Mouse (Mus musculus): ENCODE measurements around the gene Ncdn. TPM values are rescaled to one million over a fixed set of nuclear protein-coding genes. Genes with fewer than 3 reads are reported as not detected.

The Ncdn gene
- total and polyA plus RNA-seq, 3 experiments = 27.3 to 36.2 TPM; not detected in 1

DNA sequence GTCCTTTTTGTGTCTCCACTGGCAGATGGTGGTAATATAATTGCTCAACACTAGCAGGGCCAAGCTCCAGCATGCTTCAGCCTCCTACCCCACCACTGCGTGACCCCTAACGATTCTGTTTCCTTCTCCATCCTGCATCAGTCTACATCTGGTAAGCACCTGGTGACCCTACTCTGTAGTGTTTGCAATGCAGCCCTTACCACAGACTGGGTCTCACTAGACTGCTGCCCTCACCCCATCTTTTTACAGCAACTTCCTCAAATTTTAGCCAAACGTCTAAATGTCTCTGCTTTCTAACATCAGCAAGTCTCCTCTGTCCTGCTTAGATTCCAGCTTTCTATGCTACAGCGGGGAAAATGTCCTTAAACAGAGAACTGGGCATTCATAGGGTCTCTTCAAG is 17.6 kb upstream of the Ncdn start:
- DNase-seq (ENCODE audit: low read depth, low spot score) = peak; percentile 52
- Histone ChIP-seq H3K27me3 (ENCODE audit: control insufficient read depth in 1 of 2, insufficient read depth in 2 of 2, low read length in 2 of 2) (no peaks in the 10 kb centered on the region), H3K36me3 (ENCODE audit: control insufficient read depth in 1 of 2, insufficient read depth in 2 of 2, low read length in 2 of 2) (peaks cover 0 to 24% of the 10 kb centered on the region in 2 experiments; a peak in 2 of 4 replicates), H3K27ac (ENCODE audit: control insufficient read depth, low read depth, low read length) (0 out of 2 replicates have a peak overlapping the region, but pooled peaks have one; percentile 9), H3K4me3 (ENCODE audit: control insufficient read depth in 1 of 2, insufficient read depth in 1 of 2, low read depth in 2 of 2, low read length in 2 of 2) (no peak overlapping the region), H3K9ac (ENCODE audit: control insufficient read depth, low read depth, low read length, poor library complexity, severe bottlenecking) (no peak overlapping the region), H3K9me3 (replicated peaks; ENCODE audit: insufficient read depth, low read length) (no peaks in the 10 kb centered on the region), H3K79me2 (ENCODE audit: control insufficient read depth, insufficient read depth, low read length, poor library complexity) (no peaks in the 10 kb centered on the region), H3K4me1 (ENCODE audit: control insufficient read depth in 1 of 2, insufficient read depth in 2 of 2, low read length in 2 of 2) (peaks cover 9 to 19% of the 10 kb centered on the region in 2 experiments)
- TF ChIP-seq NELFE (IDR thresholded peaks at IDR 0.05; ENCODE audit: low read depth, low read length) = no peak
- no peak for TF ChIP-seq KAT2A (conservative IDR thresholded peaks at IDR 0.05; ENCODE audit: low read depth, low read length)
- TF ChIP-seq HCFC1 (IDR thresholded peaks at IDR 0.05; ENCODE audit: low read depth, low read length) = no peak
- no peak for TF ChIP-seq CHD1 (IDR thresholded peaks at IDR 0.05; ENCODE audit: low read depth, low read length)
- TF ChIP-seq ELF1 (IDR thresholded peaks at IDR 0.05; ENCODE audit: low read depth, low read length) = no peak
- TF ChIP-seq POLR2AphosphoS2 (IDR thresholded peaks at IDR 0.05; ENCODE audit: low read length) = no peak
- TF ChIP-seq E2F4 (IDR thresholded peaks at IDR 0.05; ENCODE audit: borderline replicate concordance, low read depth, low read length) = no peak
- TF ChIP-seq RAD21 (IDR thresholded peaks at IDR 0.05; ENCODE audit: low read depth, low read length) = no peak
- no peak for TF ChIP-seq GATA1 (IDR thresholded peaks at IDR 0.05; ENCODE audit: low read depth, low read length)
- TF ChIP-seq MYC (IDR thresholded peaks at IDR 0.05; ENCODE audit: low read depth, low read length) = no peak
- TF ChIP-seq GABPA (IDR thresholded peaks at IDR 0.05; ENCODE audit: low read depth, low read length) = no peak
- no peak for TF ChIP-seq MAFK (IDR thresholded peaks at IDR 0.05; ENCODE audit: borderline replicate concordance, low read depth, low read length)
- no peak for TF ChIP-seq MAZ (IDR thresholded peaks at IDR 0.05; ENCODE audit: low read depth, low read length)
- TF ChIP-seq UBTF (IDR thresholded peaks at IDR 0.05; ENCODE audit: borderline replicate concordance, insufficient read depth, low read depth, low read length) = no peak
- no peak for TF ChIP-seq ETS1 (IDR thresholded peaks at IDR 0.05; ENCODE audit: low read depth, low read length)
- TF ChIP-seq JUND (IDR thresholded peaks at IDR 0.05; ENCODE audit: low read depth, low read length) = no peak

DNA sequence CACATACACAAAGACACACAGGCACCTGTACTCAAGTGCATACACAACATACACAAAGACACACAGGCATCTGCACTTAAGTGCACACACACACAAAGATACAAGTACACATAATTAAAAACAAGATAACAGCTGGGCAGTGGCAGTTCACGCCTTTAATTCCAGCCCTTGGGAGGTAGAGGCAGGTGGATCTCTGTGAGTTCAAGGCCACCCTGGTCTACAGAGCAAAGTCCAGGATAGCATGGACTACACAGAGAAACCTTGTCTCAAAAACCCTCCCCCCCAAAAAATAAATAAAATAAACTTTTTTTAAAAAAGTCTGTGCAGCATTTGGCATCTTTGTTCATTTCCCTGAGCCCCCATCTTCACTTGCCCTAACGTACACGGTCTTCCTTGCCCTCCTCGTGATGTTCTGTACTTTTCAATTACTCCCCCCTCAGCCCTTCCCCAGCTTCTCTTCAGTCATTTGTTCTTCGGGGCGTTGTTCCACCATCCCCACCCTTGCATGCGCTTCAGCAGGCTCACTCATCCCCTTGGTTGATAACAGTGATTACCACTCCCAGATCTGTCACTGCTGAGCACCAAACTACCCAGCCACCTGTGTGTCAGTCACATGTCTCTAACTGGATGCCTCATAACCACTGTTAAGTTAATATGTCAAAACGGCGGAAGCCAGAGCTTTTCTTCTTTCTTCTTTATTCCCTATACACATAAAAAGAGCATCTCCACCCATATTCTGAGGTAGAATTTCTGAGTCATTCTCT is 16.7 kb upstream of the Ncdn start:
- TF ChIP-seq MYB (IDR thresholded peaks at IDR 0.05; ENCODE audit: low read depth, low read length) = no peak
- TF ChIP-seq USF1 (IDR thresholded peaks at IDR 0.05; ENCODE audit: low read depth, low read length) = peak; percentile 68
- no peak for TF ChIP-seq NELFE (IDR thresholded peaks at IDR 0.05; ENCODE audit: low read depth, low read length)
- TF ChIP-seq GATA1 (IDR thresholded peaks at IDR 0.05; ENCODE audit: low read depth, low read length) = 0 out of 2 replicates have a peak, but pooled peaks have one; percentile 9
- peak; percentile 60 for TF ChIP-seq MXI1 (IDR thresholded peaks at IDR 0.05; ENCODE audit: low read depth, low read length)
- H3K9me3 ChIP-seq (replicated peaks; ENCODE audit: insufficient read depth, low read length) = no peaks in the 10 kb centered on the region
- no peak overlapping the region for H3K4me3 ChIP-seq (ENCODE audit: control insufficient read depth in 1 of 2, insufficient read depth in 1 of 2, low read depth in 2 of 2, low read length in 2 of 2)
- no peak overlapping the region for H3K9ac ChIP-seq (ENCODE audit: control insufficient read depth, low read depth, low read length, poor library complexity, severe bottlenecking)
- no peaks in the 10 kb centered on the region for H3K27me3 ChIP-seq (ENCODE audit: control insufficient read depth in 1 of 2, insufficient read depth in 2 of 2, low read length in 2 of 2)
- DNase-seq (ENCODE audit: low read depth, low spot score) = peak; percentile 54
- peaks cover 0 to 24% of the 10 kb centered on the region in 2 experiments; a peak in 2 of 4 replicates for H3K36me3 ChIP-seq (ENCODE audit: control insufficient read depth in 1 of 2, insufficient read depth in 2 of 2, low read length in 2 of 2)
- H3K79me2 ChIP-seq (ENCODE audit: control insufficient read depth, insufficient read depth, low read length, poor library complexity) = no peaks in the 10 kb centered on the region
- peaks cover 9 to 19% of the 10 kb centered on the region in 2 experiments for H3K4me1 ChIP-seq (ENCODE audit: control insufficient read depth in 1 of 2, insufficient read depth in 2 of 2, low read length in 2 of 2)
- no peak overlapping the region for H3K27ac ChIP-seq (ENCODE audit: control insufficient read depth, low read depth, low read length)

All from MEL (cell line).